Mouse (Mus musculus) lung, postnatal 14 days (tissue): Measurements from ENCODE around the gene Macrod2.

ENCODE experiments used
- DNase-seq: peaks from one replicate; pipeline ENCODE4 v3.0.0; 2021

The Macrod2 gene

GRCm38 (mm10) chr2:141728998-141729397 lies 1333.9 kb downstream of the Macrod2 start:
- no peak for DNase-seq

- no peak for DNase-seq
Measured at GRCm38 (mm10) chr2:141736685-141737456, 1341.8 kb downstream of the Macrod2 start.

GRCm38 (mm10) chr2:141738702-141739101 lies 1343.6 kb downstream of the Macrod2 start:
- no peak for DNase-seq

GRCm38 (mm10) chr2:141740318-141740717 lies 1345.2 kb downstream of the Macrod2 start:
- DNase-seq: no peak

DNA sequence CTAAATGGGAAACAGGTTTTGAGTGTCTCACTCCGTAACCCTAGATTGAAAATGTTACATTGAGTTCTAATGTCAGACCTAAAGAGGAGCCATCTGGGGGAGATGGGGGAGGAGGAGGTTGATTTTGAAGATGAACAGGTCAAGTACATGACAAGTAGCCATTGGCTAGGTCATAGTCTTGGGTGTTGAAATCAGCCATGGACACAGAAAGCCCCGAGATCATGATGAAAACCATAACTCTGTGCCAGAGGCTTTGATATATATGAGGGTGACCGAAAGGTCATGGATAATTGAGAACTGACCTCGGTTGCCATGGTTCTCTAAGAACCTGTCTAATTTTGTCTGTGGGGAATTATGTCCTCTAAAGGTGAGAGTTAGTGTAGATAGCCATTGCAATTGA lies 1405.1 kb downstream of the Macrod2 start:
- DNase-seq: no peak

GRCm38 (mm10) chr2:141800909-141801308 lies 1405.8 kb downstream of the Macrod2 start:
- no peak for DNase-seq

- DNase-seq: no peak
Measured at GRCm38 (mm10) chr2:141816266-141816665, 1421.2 kb downstream of the Macrod2 start.

DNA sequence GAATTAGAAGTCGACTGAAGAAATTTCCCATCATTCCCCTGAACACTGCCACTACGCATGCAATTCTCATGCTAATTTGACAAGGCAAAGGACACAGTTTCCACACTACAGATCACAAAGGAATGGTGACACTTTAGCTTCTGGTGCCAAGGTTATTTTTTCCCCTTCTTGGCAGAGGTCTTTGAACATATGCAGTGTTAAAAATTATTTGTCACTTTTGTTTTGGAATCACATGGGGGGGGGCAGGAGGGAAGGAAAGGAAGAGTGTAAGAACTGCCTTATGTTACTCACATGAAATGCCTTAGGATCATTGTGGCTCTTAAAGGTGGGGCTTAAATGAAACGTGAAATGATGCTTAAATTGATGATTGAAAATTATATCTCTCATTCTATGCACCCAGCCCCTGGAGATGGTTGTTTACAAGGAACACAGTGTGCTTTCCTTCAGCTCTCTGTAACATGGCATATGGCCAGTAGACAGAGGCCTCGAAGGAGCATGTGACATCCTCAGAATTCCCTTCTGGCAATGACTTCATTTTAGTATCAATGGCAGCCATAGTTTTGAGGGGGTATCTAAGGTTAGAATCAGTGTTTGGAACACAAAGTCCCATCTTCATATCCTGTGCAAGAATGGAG lies 1422.6 kb downstream of the Macrod2 start:
- no peak for DNase-seq

DNA sequence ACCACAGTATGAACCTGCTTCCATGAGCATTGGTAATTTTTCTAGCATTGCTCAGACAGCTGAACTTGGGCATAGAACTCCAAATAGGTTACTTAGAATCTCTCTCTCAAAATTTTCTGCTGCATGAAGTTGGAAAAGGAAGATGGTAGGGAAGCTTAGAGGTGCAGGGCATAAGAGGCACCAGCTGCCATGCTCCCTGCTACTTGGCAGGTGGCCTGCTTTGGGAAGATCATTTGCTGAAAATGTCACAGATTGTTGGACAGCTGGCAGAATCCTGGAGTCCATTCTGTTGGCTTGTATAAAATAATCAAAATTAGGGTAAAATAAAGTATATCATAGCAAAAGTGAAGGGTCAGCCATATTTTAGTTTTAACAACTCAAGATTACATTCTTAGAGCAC lies 1425.7 kb downstream of the Macrod2 start:
- no peak for DNase-seq

DNA sequence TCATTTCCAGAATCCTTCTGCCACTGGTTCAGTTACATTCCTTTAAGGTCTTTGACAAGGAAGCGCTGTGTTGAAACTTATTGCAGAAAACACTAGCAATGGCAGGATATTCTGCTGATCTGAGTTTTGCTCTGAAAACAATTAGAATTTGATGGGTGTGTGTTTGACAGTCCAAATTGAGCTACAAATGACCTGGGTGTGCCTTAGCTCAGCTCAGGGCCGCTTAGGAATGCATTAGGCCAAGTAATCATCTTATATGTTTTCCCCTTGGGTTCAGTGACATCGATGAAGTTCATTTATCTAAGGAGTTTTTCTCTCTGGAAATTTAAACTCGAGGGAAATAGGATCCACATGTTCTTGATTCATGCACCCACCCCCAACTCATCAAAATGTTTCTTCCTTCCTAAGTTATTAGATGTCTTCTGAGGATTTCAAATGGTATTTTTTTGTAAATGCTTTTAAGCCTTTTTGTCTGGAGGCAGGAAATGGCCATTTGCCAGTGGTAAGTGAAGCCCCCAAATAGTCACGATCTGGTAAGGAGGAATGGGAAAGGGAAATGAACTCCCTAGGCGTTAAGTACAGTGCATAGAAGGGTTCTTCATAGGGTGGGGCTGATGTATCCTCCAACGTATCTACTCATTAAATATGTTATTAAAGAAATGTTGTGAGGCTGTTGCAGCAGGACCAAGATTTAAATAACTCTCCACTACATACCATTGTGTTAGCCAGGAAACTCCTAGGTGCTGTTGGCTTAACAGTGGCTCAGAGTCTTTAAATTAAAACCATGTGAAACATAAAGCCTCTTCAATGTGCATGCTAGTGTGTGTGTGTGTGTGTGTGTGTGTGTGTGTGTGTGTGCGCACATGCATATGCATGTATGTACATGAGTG lies 1430.7 kb downstream of the Macrod2 start:
- DNase-seq: no peak

GRCm38 (mm10) chr2:141830496-141830895 lies 1435.4 kb downstream of the Macrod2 start:
- DNase-seq: no peak

- DNase-seq: no peak
Measured at GRCm38 (mm10) chr2:141831515-141831914, 1436.4 kb downstream of the Macrod2 start.

DNA sequence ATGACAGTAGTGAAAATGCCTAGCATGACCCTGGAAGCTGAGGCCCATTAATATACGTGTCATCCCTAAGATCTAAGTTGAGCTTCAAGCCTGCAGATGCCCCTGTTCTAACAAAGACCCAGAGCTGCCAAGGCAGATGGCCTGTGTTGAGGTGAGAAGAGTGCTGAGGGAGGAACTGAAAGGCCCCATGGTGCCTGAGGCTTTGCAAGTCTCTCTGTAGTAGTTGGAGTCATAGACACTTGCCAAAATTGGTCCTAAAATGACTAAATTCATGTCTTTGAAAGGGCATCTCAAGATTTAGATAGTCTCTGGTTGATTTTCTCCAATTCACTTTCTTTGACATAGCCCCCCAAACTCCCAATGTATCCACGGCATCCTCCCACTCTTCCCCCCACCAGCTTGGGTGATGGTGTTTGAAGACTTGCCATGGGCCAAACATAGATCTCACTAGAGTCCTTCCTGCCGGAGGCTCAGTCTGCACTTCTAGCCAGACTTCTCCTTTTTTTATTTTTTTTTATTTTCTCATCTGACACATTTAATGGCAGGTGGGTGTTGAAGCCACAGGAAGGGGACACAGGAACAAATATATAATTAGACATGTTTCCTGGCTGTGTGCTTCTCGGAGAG lies 1439.2 kb downstream of the Macrod2 start:
- DNase-seq: no peak

DNA sequence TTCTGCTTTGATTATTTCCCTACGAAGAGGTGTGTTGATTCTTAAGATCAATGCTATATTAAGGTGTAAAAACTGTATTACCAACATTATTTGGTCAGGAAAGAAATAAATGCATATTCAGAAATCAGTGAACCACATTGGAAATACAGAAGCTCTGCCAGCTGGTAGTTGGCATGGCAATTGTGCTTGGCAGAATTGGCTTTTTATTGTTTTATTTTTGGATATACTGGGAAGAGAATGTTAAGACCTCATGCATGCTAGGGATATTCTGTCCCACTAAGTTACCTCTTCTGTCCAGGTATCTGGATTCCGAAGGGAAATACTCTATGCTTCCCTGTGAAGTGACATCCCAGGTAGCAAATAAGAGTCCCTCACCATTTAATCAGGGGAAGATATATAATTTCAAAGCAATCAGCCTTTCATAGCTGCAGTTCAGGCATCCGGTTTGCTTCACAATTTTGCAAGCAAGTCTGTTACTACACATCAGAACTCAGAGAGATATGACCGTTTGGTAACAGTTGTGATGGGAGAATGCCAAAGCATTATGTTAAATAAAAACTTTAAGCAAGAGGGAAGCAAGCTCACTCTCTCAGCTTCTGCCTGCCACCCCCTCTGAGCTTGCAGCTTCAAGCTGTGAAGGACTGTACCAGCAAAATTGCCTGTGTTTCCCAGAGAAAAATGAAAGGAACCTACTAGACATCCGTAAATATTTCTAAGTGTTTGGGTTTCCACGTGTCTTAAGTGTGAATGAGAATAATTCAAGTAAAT lies 1449.5 kb downstream of the Macrod2 start:
- DNase-seq: no peak

GRCm38 (mm10) chr2:141859220-141859619 lies 1464.1 kb downstream of the Macrod2 start:
- DNase-seq: peak; percentile 2

DNA sequence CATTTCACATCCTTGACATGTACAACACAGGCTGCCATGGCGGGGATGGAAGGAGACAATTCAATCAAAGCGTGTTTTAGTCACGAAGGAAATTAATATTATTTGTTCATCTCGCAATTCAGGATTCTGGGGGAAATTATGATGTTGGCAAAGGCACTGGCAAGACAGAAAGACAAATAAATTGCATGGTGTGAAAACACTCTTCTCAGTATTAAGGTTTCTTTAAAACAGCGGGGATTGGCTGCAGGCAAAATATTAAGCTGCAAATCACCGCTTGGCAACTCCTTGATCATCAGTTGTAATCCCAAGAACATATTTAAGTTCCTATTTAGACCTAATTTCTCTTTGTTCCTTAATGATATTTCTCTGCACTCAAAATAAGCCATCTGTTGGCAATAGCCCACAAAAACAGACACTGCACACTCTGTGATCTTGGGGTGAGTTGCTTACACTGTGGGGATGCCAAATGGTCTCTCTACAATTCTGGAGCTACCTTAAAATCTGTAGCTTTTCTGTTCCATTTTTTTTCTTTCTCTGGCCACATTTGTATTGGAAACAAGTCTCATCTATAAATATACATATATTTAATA lies 1466.7 kb downstream of the Macrod2 start:
- DNase-seq: no peak

GRCm38 (mm10) chr2:141862531-141863265 lies 1467.6 kb downstream of the Macrod2 start:
- no peak for DNase-seq

GRCm38 (mm10) chr2:141863628-141864165 lies 1468.6 kb downstream of the Macrod2 start:
- no peak for DNase-seq

GRCm38 (mm10) chr2:141870930-141871329 lies 1475.8 kb downstream of the Macrod2 start:
- DNase-seq: no peak

DNA sequence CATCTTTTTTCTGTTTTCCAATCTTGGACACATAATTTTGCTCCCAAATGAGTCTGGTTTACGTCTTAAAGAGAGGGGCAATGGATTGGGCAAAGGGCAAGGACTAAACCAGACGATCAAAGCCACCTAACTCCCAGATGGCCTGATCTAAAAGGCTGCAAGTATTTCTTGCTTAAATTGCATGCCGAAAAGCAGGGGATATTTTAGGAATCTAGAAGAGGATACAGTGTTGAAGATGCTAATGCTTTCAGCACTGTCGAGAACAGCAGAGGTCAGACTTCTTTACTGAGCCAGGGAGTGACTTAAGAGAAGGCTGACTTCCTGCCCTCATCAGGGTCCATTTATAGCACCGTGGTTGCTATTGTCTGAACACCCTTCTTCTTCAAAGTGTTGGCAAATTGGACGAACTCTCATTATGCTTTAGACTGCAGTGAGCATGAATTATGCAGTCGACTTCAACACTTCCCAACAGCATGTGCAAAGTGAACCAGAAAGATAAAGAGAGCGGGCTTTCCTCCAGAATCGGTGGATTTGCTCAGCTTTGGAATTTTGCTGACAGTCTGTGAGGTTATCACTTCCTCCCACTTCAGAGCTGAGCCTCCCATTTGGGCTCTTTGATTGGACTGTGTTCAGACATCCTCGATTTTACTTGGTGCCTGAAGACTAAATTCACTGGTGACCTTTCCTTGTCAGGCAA lies 1481.2 kb downstream of the Macrod2 start:
- no peak for DNase-seq
